Mouse (Mus musculus): Measurements from ENCODE around the gene Hyal2. TPM values are rescaled to one million over a fixed set of nuclear protein-coding genes. Genes with fewer than 3 reads are reported as not detected.

Gene Hyal2
- total and polyA plus RNA-seq, 2 experiments from 2014 or later: 42.7 to 65.3 TPM

DNA sequence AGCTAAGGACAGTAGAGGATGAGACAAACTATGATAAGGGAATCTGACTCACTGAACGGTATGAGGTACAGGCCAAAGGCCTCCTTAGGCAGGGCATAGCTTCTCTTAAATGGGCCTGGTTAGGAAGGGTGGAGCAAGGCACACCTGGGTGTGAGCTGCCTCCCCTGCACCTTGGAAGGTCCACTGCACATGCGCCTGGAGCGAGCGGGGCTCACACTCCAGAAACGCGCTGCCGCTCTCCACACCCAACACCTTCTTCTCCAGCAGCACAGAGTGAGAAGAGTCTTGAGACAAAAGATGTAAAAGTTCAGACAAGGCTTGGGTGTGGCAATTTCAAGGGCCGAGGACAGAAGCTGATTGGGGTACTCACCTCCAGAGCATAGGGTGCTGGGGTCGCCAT lies 31.7 kb downstream of the Hyal2 start:
- no peaks in the 10 kb centered on the region for H3K4me1 ChIP-seq (ENCODE audit: insufficient read depth, low read length)
- DNase-seq (ENCODE audit: low spot score) (no peak), ATAC-seq (ENCODE audit: low FRiP score) (no peak)
- H3K9ac ChIP-seq (replicated peaks; ENCODE audit: low read length, poor library complexity, severe bottlenecking): no peak overlapping the region
- H3K36me3 ChIP-seq (ENCODE audit: insufficient read depth, low read length): no peaks in the 10 kb centered on the region
- H3K9me3 ChIP-seq (ENCODE audit: low read length): no peaks in the 10 kb centered on the region
- H3K27ac ChIP-seq (ENCODE audit: low read depth, low read length): no peak overlapping the region
- no peak for TF ChIP-seq CTCF (IDR thresholded peaks at IDR 0.05)
- no peak overlapping the region for H3K4me3 ChIP-seq (ENCODE audit: low read depth, low read length)
- 93% methylated on average over 9 of the region's 9 CpGs for WGBS
- no peak overlapping the region for H3K4me2 ChIP-seq (ENCODE audit: low read depth, low read length, poor library complexity, severe bottlenecking)
- H3K27me3 ChIP-seq (ENCODE audit: insufficient read depth, low read length): no peaks in the 10 kb centered on the region

DNA sequence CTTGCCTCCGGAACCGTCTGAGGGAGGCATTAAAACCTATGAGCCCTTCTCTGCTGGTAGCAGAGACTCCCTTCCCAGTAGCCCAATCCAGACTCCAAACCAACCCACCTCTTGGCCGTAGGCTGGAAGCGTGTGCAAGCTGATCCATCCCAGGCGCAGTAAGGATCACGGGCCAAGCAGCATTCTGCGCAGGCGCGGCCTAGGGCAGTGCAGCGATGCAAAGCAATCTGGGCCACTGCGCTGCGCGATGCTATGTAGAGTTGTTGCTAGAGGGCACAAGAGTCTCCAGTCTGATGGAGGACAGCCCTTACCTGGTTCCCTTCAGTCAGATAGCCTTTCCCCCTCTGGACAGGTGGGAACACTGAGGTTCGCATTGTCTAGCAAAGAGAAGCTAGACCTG lies 32.1 kb downstream of the Hyal2 start:
- H3K4me2 ChIP-seq (ENCODE audit: low read depth, low read length, poor library complexity, severe bottlenecking): no peak overlapping the region
- DNase-seq (ENCODE audit: low spot score) (no peak), ATAC-seq (ENCODE audit: low FRiP score) (no peak)
- H3K27ac ChIP-seq (ENCODE audit: low read depth, low read length): no peak overlapping the region
- no peak for TF ChIP-seq CTCF (IDR thresholded peaks at IDR 0.05)
- H3K36me3 ChIP-seq (ENCODE audit: insufficient read depth, low read length): no peaks in the 10 kb centered on the region
- H3K9me3 ChIP-seq (ENCODE audit: low read length): no peaks in the 10 kb centered on the region
- no peak overlapping the region for H3K4me3 ChIP-seq (ENCODE audit: low read depth, low read length)
- H3K9ac ChIP-seq (replicated peaks; ENCODE audit: low read length, poor library complexity, severe bottlenecking): no peak overlapping the region
- no peaks in the 10 kb centered on the region for H3K4me1 ChIP-seq (ENCODE audit: insufficient read depth, low read length)
- 77% methylated on average over 14 of the region's 14 CpGs for WGBS
- H3K27me3 ChIP-seq (ENCODE audit: insufficient read depth, low read length): no peaks in the 10 kb centered on the region

DNA sequence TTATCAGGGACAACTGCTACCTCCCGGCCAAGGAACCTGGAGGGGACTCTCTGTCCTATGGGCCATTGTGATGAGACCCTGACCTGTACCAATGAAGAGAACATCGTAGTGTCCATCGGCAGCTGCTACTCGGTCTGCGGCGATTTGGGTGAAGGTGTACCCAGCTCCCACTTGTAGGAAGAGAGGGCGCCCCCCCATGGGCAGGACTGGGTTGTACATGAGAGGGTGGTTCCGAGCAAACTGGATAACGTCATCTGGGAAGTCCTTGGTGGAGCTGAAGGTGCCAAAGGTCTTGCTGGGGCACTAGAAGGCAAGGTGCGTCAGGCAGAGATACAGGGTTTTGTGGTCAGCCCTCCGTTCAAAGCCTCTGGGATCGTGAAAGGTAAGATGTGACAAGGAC lies 33.0 kb downstream of the Hyal2 start:
- DNase-seq (ENCODE audit: low spot score) (no peak), ATAC-seq (ENCODE audit: low FRiP score) (no peak)
- H3K4me1 ChIP-seq (ENCODE audit: insufficient read depth, low read length): no peaks in the 10 kb centered on the region
- H3K9ac ChIP-seq (replicated peaks; ENCODE audit: low read length, poor library complexity, severe bottlenecking): no peak overlapping the region
- H3K9me3 ChIP-seq (ENCODE audit: low read length): no peaks in the 10 kb centered on the region
- H3K27me3 ChIP-seq (ENCODE audit: insufficient read depth, low read length): no peaks in the 10 kb centered on the region
- H3K4me2 ChIP-seq (ENCODE audit: low read depth, low read length, poor library complexity, severe bottlenecking): no peak overlapping the region
- no peaks in the 10 kb centered on the region for H3K36me3 ChIP-seq (ENCODE audit: insufficient read depth, low read length)
- peak; percentile 32 for TF ChIP-seq CTCF (IDR thresholded peaks at IDR 0.05)
- no peak overlapping the region for H3K4me3 ChIP-seq (ENCODE audit: low read depth, low read length)
- no peak overlapping the region for H3K27ac ChIP-seq (ENCODE audit: low read depth, low read length)
- WGBS: 85% methylated on average over 12 of the region's 12 CpGs

DNA sequence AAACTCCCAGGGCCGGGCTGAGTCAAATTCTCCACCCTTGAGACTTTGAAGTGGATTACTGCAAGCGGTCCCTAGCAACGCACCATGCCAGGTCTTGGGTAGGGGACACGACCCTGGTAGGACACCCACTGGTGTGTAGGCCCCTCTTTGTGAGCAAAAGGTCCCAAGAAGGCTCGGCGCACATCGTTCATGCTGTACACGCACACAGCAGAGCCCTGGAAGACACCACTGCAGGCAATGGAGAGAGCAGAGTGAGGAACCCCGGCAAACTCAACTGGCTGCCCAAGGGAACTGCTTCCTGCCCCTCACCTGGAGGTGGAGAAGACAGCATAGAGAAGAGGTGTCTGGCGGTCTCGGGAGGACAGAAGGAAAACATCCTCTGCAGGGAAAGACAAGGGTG lies 33.5 kb downstream of the Hyal2 start:
- no peak for DNase-seq (ENCODE audit: low spot score)
- TF ChIP-seq CTCF (IDR thresholded peaks at IDR 0.05): no peak
- Histone ChIP-seq H3K27ac (ENCODE audit: low read depth, low read length) (no peak overlapping the region), H3K36me3 (ENCODE audit: insufficient read depth, low read length) (no peaks in the 10 kb centered on the region), H3K4me3 (ENCODE audit: low read depth, low read length) (no peak overlapping the region), H3K27me3 (ENCODE audit: insufficient read depth, low read length) (no peaks in the 10 kb centered on the region), H3K4me2 (ENCODE audit: low read depth, low read length, poor library complexity, severe bottlenecking) (no peak overlapping the region), H3K9ac (replicated peaks; ENCODE audit: low read length, poor library complexity, severe bottlenecking) (no peak overlapping the region), H3K9me3 (ENCODE audit: low read length) (no peaks in the 10 kb centered on the region), H3K4me1 (ENCODE audit: insufficient read depth, low read length) (no peaks in the 10 kb centered on the region)
- WGBS: 86% methylated on average over 11 of the region's 11 CpGs
- ATAC-seq (ENCODE audit: low FRiP score): no peak

DNA sequence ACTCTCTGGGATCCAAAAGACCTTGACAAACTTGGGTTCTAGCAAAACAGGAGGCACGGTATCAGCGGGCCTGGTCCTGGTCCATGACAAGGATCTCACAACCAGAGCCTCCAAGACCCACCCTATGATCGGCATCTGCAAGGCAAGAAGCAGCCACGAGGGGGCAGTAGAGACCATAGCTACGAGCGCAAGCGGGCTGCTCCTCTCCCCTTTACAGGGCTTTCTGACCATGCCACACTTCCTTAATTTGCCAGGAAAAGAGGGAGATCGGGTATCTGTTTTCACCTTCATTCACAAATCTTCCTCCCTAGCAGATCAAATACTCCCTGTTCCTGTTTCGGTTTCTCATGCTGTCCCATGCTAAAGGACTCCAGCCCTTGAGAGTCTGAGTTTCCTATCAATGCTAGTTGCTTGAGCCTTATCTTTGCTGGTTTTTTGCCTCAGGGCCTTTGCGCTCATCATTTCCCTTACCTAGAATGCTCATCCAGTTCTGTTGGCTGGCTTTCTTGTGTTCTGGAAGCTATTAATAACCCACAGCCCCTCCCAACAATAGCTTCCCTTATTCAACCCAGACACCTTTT lies 34.4 kb downstream of the Hyal2 start:
- 0 out of 2 replicates have a peak, but pooled peaks have one; percentile 39 for ATAC-seq (ENCODE audit: low FRiP score)

DNA sequence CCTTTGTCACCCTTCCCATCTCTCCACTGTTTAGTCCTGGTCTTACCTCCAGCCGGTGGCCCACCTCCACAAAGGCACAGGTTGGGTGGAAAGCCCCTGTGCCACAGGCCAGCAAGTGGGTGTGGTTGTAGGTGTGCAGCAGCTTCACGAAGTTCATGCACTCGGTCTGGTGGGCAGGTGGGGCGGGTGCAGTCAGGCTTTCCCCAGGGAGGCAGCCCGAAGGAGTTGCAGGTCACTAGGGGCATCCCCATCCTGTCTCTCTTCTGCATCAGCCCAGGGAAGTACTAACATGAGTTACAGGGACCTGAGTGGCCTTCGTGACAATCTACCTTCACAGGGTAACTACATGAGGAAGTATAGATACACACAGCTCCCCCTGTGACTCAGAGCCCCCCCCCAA lies 35.5 kb downstream of the Hyal2 start:
- no peaks in the 10 kb centered on the region for H3K4me1 ChIP-seq (ENCODE audit: insufficient read depth, low read length)
- no peak overlapping the region for H3K9ac ChIP-seq (replicated peaks; ENCODE audit: low read length, poor library complexity, severe bottlenecking)
- H3K27me3 ChIP-seq (ENCODE audit: insufficient read depth, low read length): no peaks in the 10 kb centered on the region
- WGBS: 83% methylated on average over 6 of the region's 6 CpGs
- no peak for DNase-seq (ENCODE audit: low spot score)
- H3K4me2 ChIP-seq (ENCODE audit: low read depth, low read length, poor library complexity, severe bottlenecking): no peak overlapping the region
- H3K9me3 ChIP-seq (ENCODE audit: low read length): no peaks in the 10 kb centered on the region
- TF ChIP-seq CTCF (IDR thresholded peaks at IDR 0.05): no peak
- H3K27ac ChIP-seq (ENCODE audit: low read depth, low read length): no peak overlapping the region
- H3K4me3 ChIP-seq (ENCODE audit: low read depth, low read length): no peak overlapping the region
- H3K36me3 ChIP-seq (ENCODE audit: insufficient read depth, low read length): no peaks in the 10 kb centered on the region
- no peak for ATAC-seq (ENCODE audit: low FRiP score)

More for the DNA sequence above, 34.4 kb downstream of the Hyal2 start:
- Histone ChIP-seq H3K36me3 (ENCODE audit: insufficient read depth, low read length) (no peaks in the 10 kb centered on the region), H3K4me2 (ENCODE audit: low read depth, low read length, poor library complexity, severe bottlenecking) (no peak overlapping the region), H3K9me3 (ENCODE audit: low read length) (no peaks in the 10 kb centered on the region), H3K9ac (replicated peaks; ENCODE audit: low read length, poor library complexity, severe bottlenecking) (no peak overlapping the region), H3K27ac (ENCODE audit: low read depth, low read length) (peak overlapping the region; percentile 19; the same call in 1 of the 2 replicates), H3K4me1 (ENCODE audit: insufficient read depth, low read length) (no peaks in the 10 kb centered on the region), H3K4me3 (ENCODE audit: low read depth, low read length) (no peak overlapping the region), H3K27me3 (ENCODE audit: insufficient read depth, low read length) (no peaks in the 10 kb centered on the region)
- peak; percentile 92 for DNase-seq (ENCODE audit: low spot score)
- peak; percentile 99 for TF ChIP-seq CTCF (IDR thresholded peaks at IDR 0.05)
- 12% methylated on average over 10 of the region's 10 CpGs for WGBS

All from midbrain, postnatal 0 days (tissue).